Mouse (Mus musculus): ENCODE measurements at regions not wholly inside any gene's neighbourhood (a gene's known extent, or its start where the extent isn't known, plus 50 kb on each side); places are given as distances from the start of the nearest gene placed in this dataset.

DNA sequence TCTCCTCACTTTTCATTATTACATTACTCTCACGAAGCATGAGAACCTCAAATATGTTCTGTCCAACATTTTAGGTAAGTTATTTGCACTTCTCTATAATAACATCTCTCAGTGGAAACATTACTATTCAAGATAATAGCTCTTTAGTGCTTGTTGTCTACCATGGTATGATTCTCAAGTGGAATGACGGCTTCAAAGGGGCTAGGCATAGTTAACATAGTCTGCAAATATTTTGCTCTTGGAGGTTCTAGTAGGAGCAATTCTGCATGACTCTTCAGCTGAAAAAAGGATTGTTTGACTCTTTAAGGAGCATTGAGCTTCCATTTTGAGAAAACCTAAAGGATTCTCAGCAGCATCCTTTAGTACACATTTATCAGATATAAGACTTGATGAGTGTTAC lies 182.5 kb upstream of the Tprg start:
- TF ChIP-seq E2F4 (IDR thresholded peaks at IDR 0.05; ENCODE audit: insufficient read depth) (no peak), CEBPB (IDR thresholded peaks at IDR 0.05; ENCODE audit: insufficient read depth, poor library complexity, severe bottlenecking) (no peak), TCF12 (IDR thresholded peaks at IDR 0.05; ENCODE audit: insufficient read depth, poor library complexity, severe bottlenecking) (no peak), POLR2A (IDR thresholded peaks at IDR 0.05; ENCODE audit: insufficient read length, low read depth) (no peak)

Data from myocyte (in vitro differentiated cells).